In the genomic region with DNA sequence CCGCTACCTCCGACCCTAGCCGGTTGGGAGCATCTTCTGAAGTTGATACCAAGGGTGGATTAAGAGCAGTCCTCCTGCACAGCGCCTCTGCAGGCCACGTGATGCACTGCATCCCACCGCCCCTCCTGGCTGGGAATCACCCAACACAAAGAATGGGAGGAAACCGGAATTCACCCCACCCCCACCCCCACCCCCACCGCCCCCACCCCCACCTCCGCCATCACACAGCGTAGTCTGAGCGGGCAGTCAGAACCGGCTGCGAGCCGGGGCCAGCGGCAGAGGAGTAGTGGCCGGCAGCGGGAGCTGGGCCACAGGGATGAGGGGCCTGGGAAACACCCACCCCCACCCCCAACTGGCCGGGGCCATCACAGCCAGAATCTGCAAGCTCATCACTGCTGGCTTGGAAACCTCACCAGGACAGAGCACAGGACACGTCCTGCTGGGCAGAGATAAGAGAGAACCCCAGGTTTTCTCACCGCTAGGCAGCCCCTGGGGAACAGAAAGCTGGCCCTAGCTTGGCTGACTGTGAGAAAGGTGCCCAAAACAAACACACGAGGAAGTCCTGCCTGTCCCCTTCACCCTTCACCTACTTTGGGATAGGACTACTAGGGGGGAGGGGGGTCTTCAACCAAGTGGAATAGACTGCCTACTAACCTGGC, we compare ENCODE assay signal across 8 mouse cellular contexts.
DNase-seq lines count a peak whose midpoint lies in the region; ATAC-seq and TF ChIP-seq lines count a peak whose summit lies in the region.

No protein-coding gene starts in this region.

- TF ChIP-seq POLR2A in embryonic fibroblast, embryonic 13.5 days (IDR thresholded peaks at IDR 0.05; ENCODE audit: low read depth, low read length) = 0 out of 2 replicates have a peak, but pooled peaks have one; percentile 16
- no peak for TF ChIP-seq POLR2A in lung, adult 2 months (IDR thresholded peaks at IDR 0.05; ENCODE audit: borderline replicate concordance, extremely low read depth, low read depth, low read length)

- peak; percentile 53 for DNase-seq in 416B (ENCODE audit: low read depth)
- DNase-seq in adrenal gland, adult 2 months = peak; percentile 76
- peak; percentile 62 for DNase-seq in lung, adult 2 months
- DNase-seq in ovary, adult 18-20 months (ENCODE audit: low spot score) = peak; percentile 32
- DNase-seq in thymus, postnatal 36 days = peak; percentile 48 to 49

- H3K36me3 ChIP-seq in heart, embryonic 13.5 days = no peaks in the 10 kb centered on the region
- H3K36me3 ChIP-seq in kidney, embryonic 16.5 days (ENCODE audit: insufficient read depth, low read length) = no peaks in the 10 kb centered on the region

- H3K4me1 ChIP-seq in embryonic fibroblast, embryonic 13.5 days (ENCODE audit: control insufficient read depth, insufficient read depth, low read length) = no peaks in the 10 kb centered on the region
- H3K4me1 ChIP-seq in heart, embryonic 13.5 days = peaks cover 36% of the 10 kb centered on the region
- H3K4me1 ChIP-seq in kidney, embryonic 16.5 days (ENCODE audit: insufficient read depth, low read length) = peaks cover 62% of the 10 kb centered on the region
- H3K4me1 ChIP-seq in lung, adult 2 months (ENCODE audit: control insufficient read depth, insufficient read depth, low read length) = no peaks in the 10 kb centered on the region

- peaks cover 4% of the 10 kb centered on the region; the same call in 1 of the 2 replicates for H3K27me3 ChIP-seq in heart, embryonic 13.5 days (replicated peaks)
- H3K27me3 ChIP-seq in kidney, embryonic 16.5 days (ENCODE audit: insufficient read depth, low read length) = no peaks in the 10 kb centered on the region

- WGBS in heart, embryonic 13.5 days = 3% methylated on average over 19 of the region's 21 CpGs
- 1% methylated on average over 20 of the region's 21 CpGs for WGBS in kidney, embryonic 16.5 days
- WGBS in lung, adult 2 months = 5% methylated on average over 21 of the region's 21 CpGs

- peak; percentile 94 for TF ChIP-seq CTCF in embryonic fibroblast, embryonic 13.5 days (IDR thresholded peaks at IDR 0.05; ENCODE audit: borderline replicate concordance, insufficient read depth, low read length)
- peak; percentile 85 for TF ChIP-seq CTCF in lung, adult 2 months (IDR thresholded peaks at IDR 0.05; ENCODE audit: insufficient read depth, low read length)

- ATAC-seq in heart, embryonic 13.5 days (ENCODE audit: extremely low read depth, insufficient number of reproducible peaks, low FRiP score, low TSS enrichment) = peak; percentile 78
- peak; percentile 62 for ATAC-seq in kidney, embryonic 16.5 days (ENCODE audit: low FRiP score, low TSS enrichment)

- H3K9ac ChIP-seq in heart, embryonic 13.5 days = peak overlapping the region; percentile 69
- H3K9ac ChIP-seq in kidney, embryonic 16.5 days (replicated peaks; ENCODE audit: low read length) = peak overlapping the region; percentile 62

- H3K27ac ChIP-seq in embryonic fibroblast, embryonic 13.5 days (ENCODE audit: insufficient read depth, low read length) = no peak overlapping the region
- peak overlapping the region; percentile 69 for H3K27ac ChIP-seq in heart, embryonic 13.5 days (replicated peaks)
- H3K27ac ChIP-seq in kidney, embryonic 16.5 days (ENCODE audit: low read length) = peak overlapping the region; percentile 77

- no peak overlapping the region for H3K4me3 ChIP-seq in embryonic fibroblast, embryonic 13.5 days (ENCODE audit: insufficient read depth, low read length)
- H3K4me3 ChIP-seq in heart, embryonic 13.5 days = peak overlapping the region; percentile 38
- H3K4me3 ChIP-seq in kidney, embryonic 16.5 days (ENCODE audit: low read length) = peak overlapping the region; percentile 34
- no peak overlapping the region for H3K4me3 ChIP-seq in lung, adult 2 months (replicated peaks; ENCODE audit: extremely low read depth, low read depth, low read length)

- H3K9me3 ChIP-seq in heart, embryonic 13.5 days = no peaks in the 10 kb centered on the region
- H3K9me3 ChIP-seq in kidney, embryonic 16.5 days (ENCODE audit: low read length) = no peaks in the 10 kb centered on the region

- peak overlapping the region; percentile 64 for H3K4me2 ChIP-seq in heart, embryonic 13.5 days
- peak overlapping the region; percentile 59 for H3K4me2 ChIP-seq in kidney, embryonic 16.5 days (replicated peaks; ENCODE audit: low read depth, low read length)

Comparison
In these comparisons a context has a peak if more than half of its experiments do, and no peak if none do; other contexts are left out.
1. H3K4me3 ChIP-seq: peak in heart, embryonic 13.5 days (single experiment) and kidney, embryonic 16.5 days (single experiment); none in embryonic fibroblast, embryonic 13.5 days (single experiment) and lung, adult 2 months (single experiment).
2. Peak in every context shown above with its lines, with median percentiles within 50 percentile points of each other: DNase-seq.